Mouse (Mus musculus) retina, adult 2 months (tissue): ENCODE measurements around the gene Wrap53.
"Not testable (repeated sequence)": the region's sequence is repeated elsewhere in the genome, so short reads cannot be mapped to it uniquely, and the experiment has no call there.

Source experiments
- DNase-seq: peaks from one replicate; pipeline ENCODE4 v3.0.0-alpha.2; 2012; ENCODE audit warnings: low read depth, low spot score

The Wrap53 gene

DNA sequence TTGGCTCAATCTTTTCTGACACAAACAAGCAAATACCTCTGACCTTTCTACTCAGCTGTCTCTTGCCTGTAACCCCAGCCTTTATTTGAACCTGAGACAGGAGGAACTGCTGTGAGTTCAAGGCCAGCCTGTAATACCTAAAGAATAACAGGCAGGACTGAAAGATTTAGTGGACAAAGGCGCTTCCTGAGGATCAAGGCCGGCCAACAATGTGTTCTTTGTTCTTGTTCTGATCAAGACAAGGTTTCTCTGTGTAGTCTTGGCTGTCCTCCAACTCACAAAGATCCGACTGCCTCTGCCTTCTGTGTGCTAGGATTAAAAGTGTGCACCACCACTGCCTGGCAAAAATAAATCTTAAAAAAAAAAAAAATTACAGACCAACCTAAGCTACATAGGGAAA, 15.7 kb downstream of the Wrap53 start:
- DNase-seq: no peak

DNA sequence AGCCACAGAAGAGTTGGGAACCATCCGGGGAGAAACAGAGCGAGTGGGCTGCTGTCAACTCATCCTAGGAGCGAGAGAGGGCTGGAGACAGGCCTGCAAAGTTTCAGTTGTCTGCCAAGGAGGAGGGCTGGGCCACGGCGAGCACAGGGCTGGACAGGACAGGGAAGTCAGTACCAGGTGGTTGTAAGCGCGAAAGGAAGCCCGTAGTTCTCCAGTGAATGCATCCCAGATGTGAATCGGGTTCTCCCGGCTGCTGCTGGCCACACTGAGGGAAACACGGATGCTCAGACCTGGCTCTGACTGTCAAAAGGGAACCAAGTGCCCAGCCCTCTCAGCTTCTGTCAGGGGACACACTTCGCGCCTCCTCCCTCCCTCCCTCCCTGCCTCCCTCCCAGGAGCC, 16.7 kb downstream of the Wrap53 start:
- no peak for DNase-seq

DNA sequence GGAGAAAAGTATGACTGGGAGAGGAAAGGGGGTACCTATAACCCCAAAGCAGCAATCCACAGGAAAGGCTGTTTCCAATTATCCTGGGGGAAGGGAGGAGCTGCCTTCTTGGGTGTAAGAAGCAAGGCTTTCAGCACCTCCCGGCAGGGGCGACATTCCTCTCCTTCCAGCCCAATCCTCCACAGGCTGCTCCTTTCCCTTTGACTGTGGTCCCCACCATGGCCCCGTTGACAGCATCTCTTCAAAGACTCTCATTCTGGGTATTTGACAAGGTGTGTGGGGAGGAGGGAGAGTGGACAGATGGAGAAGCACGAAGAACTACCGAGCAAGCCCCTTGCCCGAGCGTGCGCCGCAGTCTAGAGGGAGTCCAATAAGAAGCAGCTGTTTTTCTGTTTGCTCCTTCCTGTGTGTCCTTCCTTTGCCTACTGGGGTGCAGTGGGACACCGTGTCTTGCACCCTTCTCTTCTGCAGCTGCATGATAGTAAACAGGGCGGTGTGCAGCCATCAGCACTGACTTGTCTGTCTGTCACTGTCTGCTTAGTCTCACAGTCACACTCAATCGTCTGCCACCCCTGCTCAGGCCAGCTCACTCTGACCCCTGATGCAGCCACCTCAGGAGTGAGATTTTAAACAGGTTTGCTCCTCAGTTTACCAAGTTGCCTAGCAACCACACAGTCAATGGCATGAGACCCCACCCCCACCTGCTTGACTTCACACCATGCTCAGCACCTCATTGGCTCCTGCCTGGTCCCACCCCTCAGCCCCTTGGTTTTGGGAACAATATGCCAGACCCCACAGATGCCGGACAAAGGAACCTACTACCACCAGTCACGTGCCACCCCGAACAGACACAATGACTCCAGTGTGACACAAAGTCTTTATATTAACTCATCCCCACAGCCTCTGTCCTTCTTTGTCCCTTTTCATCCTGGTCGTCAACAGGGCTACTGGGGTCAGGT, 18.9 kb downstream of the Wrap53 start:
- no peak for DNase-seq

DNA sequence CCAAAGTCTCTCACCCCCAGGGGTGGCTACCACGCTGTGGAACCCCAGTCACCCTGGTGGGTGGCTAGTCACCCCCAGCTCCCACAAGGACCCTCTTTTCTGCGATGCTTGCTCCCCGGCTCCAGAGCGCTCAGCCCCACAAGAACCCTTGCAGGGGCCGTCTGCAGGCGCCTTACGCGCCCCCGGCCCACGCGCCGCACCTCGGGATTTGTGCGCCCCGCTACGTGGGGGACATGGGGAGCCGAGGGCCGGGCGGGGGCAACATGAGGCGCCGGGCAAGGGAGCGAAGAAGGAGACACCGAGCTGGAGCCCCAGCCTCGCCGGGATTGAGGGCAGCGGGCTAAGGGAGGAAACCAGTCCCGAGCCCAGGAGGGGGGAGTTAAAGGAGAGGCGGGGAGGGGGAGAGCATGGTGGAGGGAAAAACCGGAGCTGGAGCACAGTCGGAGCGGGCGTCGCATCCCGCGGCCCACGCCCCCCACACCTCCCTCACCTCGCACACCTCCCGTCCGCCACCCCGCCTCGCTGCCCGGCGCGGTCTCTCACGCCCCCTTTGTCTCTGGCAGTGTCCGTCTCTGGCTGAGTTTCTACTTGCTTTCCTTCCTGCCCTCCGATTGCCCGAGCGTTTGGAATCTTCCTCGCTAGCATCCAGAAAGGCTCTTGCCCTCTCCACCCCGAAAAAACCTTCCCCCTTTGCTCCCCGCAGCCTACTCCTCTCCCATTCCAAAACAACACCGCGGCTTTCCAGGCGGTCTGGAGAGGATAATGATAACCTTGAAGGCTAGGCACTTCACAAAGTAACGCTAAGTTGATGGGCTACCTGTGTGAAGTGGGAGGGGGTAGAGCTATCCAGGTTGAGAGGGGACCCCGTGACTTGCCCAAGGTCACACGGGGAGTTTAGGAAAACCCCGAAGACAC, 19.9 kb downstream of the Wrap53 start, which contains the start of gene Efnb3:
Efnb3 (minus strand) TSS at position 355 of the 915 bp plus-strand sequence.
- DNase-seq: no peak

DNA sequence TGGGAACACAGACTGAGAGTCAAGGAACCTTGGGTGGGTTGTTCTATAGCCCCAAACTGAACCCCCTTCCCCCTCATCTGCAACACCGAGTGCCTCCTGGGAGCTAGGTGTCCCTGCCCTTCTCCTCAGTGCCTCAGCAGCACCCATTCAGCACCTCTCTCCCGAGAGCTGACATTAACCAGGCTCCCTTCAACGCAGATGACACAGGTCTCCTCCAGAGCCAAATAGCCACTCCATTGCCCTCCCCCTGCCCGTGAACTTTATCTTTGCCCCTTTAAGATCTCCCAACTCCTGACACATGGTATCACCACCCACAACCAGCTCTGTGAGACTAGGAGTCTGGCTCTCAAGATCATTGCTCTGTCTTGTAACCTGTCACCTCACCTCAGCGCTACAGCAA, 20.9 kb downstream of the Wrap53 start:
- no peak for DNase-seq

DNA sequence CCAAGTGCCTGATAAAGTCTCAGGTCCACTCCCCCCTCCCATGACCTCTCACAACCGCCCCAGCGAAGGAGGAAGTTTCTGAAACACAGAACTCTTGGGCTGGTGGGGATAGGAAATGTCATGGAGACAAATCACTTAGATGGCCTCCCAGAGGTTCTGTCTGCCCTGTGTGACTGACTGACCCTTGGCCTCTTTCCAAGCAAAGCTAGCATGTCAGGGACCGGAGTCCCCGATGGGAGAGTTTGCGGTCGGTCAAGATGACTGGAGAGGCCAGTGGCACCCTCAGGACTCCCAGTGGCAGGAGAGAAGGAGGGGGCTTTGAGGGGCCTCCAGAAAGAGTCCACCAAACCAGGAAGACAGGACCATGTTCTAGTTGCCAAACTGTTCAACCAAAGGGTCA, 21.3 kb downstream of the Wrap53 start:
- no peak for DNase-seq

DNA sequence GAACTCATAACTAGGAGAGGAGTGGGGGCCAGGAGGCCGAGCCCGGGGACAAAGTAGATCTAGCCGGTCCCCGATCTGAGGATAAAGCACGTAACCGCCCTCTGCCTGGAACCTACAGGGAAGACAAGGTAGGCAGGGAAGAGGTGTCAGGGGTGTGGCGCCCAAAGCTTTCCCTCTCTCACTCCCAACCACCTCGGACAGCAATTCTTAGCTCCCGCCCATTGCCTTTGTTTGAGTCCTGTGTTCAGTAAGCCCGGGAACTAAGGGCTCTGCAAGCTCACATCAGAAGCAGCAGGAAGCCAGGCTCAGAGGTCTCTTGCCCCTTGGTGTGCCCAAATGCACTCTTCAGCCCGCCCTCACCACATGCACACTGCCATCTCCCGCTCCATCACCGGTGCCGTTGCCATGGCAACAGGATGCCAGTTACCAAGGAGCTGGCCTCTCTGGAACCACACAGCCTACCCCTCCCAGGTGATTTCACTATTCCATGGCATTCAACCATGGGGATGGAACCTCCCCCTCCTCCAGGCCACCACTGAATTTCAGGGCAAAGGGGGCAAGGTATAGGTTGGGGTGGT, 22.6 kb downstream of the Wrap53 start:
- DNase-seq: no peak

DNA sequence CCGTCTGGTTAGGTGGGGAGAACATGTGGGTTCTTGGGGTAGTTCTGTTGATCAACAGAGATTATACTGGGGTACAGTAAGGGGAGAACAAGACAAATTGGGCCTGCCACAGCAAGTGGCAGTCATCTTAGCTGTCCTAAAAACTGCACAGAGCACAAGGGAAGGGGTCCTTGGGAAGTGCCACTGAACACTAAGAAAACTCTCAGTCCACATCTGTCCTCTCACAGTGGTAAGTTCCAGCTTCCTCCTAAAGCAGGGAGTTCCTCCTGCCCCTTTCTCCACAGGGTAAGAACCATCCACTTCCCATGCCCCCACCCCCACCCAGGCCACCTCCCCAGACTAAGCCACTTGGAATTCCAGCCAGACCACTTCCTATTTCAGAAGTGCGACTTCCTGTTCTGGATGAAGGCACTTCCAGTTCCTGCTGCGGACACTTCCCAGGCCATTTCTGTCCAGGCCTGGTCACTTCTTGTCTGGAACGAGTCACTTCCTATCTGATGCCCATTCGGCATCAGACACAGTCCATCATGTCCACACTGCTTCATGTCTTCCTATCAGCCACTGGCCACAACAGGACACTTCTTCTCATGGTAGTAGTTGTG, 25.4 kb downstream of the Wrap53 start:
- no peak for DNase-seq

DNA sequence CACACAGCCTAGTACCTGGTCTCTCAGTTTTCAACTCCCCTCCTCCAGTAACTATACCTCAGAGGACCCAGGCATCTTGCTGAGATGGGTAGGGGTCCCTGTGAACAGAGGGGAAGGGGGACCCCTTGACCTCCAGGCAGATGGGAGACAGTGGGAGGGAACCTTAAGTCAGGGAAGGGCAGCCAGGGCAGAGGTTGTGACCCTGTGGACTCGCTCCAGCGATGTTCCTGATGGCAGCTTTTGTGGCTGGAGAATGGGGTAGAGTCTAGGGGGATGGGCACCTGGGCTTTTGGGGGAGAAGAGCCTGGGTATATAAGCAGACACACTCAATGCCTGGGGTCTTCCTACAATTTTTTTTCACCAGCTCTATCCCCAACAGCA, 26.7 kb downstream of the Wrap53 start:
- no peak for DNase-seq

DNA sequence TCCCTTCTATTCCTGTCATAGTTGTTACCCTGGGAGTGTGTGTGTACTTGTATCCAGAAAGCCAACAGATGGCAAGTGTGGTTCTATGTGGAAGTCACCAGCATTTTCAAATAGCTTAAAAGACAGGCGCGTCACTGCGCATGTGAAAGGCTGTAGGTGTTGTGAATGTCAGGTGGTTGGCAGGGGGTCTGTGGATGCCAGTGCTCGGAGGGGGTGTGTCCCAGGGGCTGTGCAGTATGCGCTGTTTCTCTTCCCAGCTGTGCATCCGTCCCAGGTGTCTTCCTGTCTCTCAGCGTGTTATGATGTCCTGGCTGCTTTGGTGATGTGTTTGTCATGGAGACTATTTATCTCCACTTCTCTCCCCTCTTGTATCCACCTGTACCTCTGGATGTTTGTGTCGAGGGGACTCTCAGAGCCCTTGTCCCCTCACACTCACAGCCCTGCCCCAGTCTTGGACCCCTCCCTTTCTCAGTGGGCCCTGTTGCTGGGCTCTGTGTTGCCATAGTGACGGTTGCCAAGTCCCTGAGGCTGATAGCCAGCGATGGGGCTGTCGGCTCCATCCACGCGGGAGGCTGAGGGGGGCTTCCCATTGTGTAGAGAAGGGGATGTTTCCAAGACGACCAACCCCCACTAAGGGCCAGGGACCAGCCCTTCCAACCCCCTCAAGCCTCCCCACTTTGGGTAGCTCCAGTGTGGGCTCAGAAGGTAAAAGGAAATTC, 27.3 kb downstream of the Wrap53 start:
- DNase-seq: no peak

DNA sequence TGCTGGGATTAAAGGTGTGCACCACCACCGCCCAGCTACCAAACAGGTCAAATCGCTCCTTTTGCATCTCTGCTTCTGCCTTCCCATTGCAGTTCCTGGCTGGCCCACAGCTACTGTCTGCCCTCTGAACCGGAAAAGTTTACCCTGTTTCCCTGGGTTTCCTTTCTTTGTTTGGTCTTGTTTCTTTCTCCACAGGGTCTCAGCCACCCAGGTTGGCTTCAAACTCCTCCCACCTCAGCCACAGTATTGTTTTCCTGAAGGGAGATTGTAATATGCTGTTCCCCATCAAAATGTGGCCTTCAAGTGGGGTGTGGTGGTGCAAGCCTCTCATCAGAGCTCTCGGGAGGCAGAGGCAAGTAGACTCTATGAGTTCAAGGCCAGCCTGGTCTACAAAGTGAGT, 28.7 kb downstream of the Wrap53 start:
- DNase-seq: no peak

DNA sequence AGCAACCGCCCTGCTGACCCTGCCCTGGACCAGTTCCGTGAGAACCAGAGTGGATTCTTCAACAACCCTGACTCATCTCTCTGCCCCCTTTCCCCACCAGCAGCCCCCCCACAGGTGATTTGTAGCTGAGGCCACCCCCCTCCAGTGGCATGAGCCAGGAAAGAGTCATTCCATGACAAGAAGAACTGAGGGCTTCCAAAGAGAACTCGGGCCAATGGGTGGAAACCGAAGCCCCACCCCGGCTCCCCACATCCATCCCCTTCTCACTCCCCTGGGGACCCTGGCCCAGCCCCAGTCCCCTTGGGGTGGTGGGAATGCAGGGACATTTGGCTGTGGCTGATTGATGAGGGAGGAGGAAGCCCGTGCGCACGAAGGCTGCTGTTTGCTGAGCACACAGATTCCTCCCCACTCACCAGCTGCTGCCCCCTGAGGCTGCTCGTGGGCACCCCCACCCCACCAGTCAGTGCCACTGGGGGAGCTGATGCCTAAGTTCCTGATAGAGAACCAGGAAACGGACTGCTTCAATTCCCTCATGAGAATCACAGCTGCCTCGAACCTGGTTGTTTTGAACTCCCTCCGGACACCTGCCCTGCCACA, 30.9 kb downstream of the Wrap53 start, which contains the start of gene Dnah2:
Dnah2 (minus strand) TSS at position 51 of the 597 bp plus-strand sequence.
- DNase-seq: no peak

DNA sequence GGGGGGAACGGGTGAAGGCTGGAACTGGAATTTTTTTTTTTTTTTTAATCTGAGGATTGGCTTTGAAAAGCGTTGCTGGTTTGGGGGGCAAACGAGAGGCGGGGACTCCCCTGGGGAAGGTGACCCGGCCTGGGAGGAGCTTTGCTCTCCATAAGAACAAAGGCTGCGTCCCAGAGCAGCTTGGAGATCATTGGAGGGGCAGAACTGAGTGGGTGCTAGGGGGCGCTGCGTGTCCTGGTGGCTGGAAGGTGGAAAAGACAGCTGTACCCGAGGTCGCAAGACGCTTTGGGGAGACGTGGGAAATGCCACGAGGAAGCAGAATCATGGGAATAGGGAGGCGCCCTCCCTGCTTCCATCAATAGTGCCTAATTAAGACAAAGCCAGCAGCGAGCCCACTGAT, 33.0 kb downstream of the Wrap53 start:
- DNase-seq: no peak

DNA sequence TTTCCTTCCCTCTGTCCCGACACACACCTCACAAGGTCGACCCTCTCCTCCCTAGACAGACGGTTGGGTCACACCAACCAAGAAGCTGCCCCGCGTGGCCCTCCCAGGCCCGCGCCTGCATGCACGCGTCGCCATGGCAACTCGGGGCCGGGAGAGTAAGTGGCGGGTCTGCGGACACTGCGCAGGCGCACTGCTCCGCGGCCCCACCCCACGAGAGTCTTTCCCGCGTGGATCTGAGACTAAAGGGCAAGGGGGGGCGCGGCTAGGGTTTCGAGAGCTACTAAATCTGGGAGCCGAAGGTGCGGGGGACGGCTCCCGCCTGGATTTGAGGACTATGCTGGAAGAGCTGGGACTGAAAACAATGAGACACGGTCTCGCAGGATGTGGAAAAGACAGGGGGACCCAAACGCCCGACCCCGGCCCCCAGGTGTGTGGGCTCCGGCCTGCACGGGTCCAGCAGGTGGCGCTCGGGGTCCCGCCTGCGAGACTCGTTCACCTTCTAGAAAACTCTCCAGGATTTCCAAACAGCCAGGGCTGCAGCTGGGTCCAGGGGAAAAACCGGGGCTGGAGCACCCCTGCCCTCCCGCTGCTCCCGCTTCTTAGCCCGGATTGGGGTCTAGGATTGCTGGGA, 33.5 kb downstream of the Wrap53 start:
- DNase-seq: peak; percentile 50

DNA sequence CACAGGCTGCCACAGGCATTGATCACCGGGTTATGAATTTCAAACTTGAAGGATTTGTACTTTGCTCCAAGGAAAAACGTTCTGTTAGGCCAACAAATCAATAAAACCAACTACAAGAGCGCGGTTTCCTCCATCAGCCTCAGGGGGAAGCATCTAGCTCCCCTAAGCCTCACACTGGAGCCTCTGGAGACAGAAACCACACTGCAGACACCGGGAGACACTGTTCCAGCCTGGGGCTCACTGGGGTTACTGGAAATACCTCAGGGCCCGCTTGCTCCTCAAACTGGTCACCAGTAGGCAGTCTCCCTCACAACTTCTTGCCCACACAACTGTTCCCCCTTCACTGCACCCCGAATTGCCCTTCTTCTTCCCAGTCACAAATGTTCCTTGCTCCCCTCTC, 34.1 kb downstream of the Wrap53 start:
- DNase-seq: no peak

DNA sequence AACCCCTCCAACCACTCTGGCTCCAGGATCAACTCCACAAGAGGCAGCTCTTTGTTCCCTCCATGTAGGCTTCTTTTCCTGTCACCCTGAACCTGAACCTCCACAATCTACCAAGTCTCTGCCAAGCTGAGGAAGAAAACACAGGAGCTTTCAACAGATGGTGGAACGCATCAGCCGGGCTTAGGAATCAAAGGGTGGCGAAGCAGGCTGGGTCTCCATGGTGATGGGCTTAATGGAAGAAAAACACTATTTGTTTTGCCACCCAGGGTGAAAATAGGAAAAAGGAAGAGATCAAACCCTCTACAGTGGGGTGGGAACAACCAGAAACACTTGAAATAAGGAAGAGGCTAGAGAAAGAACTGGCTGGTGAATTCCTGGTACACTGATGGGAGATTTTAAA, 36.5 kb downstream of the Wrap53 start:
- DNase-seq: no peak

DNA sequence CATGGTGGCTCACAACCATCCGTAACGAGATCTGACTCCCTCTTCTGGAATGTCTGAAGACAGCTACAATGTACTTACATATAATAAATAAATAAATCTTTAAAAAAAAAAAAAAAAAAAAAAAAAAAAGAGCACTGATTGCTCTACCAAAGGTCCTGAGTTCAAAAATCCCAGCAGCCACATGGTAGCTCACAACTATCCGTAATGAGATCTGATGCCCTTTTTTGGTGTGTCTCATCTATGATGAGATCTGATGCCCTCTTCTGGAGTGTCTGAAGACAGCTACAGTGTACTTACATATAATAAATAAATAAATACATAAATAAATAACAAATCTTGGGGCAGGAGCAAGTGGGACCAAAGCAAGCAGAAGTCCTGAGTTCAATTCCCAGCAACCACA, 38.3 kb downstream of the Wrap53 start:
- DNase-seq: not testable (repeated sequence)

DNA sequence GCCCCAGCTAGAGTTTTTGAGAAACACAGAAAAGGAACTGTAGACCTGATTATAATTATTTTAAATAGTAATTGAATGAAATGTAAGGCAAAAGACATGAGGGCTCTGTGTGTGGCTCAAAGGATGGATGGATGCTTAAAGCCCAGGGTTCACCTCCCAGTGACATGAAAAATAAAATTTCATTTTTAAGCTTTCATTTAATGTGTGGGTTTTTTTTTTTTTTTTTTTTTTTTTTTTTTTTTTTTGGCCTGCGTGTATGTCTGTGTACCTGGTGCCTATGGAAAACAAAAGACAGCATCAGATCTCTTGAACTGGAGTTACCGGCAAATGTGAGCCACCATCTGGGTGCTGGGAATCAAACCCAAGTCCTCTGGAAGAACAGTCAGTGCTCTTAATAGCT, 39.4 kb downstream of the Wrap53 start:
- DNase-seq: no peak

DNA sequence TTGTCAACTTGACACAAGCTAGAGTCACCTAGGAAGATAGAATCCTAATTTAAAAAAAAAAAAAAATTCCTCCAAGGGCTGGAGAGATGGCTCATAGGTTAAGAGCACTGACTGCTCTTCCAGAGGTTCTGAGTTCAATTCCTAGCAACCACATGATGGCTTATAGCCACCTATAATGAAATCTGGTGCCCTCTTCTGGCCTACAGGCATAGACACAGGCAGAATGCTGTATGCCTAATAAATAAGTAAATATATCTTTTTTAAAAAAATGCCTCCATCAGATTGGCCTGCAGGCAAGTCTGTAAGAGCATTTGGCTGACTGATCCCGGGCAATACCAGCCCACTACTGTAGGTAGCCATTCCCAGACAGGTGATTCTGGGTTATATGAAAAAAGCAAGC, 45.1 kb downstream of the Wrap53 start:
- DNase-seq: no peak
